In the genomic region with DNA sequence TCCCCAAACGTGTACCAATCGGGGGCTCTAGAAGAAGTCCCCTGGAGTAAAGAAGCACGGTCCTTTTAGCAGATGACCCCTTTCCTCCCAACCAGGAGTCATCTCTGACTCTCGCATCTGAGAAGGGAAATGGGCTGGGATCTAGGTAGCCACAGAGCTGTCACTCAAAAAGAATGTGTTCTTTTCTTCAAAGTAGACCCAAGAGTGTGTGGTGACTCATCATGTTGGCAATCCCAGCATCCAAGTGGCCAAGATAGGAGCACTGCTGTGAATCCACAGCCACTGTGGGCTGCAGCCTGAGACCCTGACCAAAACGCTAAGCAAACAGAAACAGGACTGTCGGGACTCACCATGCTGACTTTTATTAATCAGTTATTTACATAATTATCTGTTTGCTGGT, we compare ENCODE assay signal across 24 mouse cellular contexts. TPM values are rescaled to one million over a fixed set of nuclear protein-coding genes. Genes with fewer than 3 reads are reported as not detected.
DNase-seq lines count a peak whose midpoint lies in the region; ATAC-seq and TF ChIP-seq lines count a peak whose summit lies in the region.
"Had no signal": no experiment of that assay in that cellular context is flagged by ENCODE, and none has a peak within 500 bp of the region (broad histone marks: within the 10 kb centered on the region; RNA-seq: fewer than 3 reads in every experiment).

No protein-coding gene starts in this region.

- no peak overlapping the region for H3K4me2 ChIP-seq in hindbrain, embryonic 13.5 days
- H3K4me2 ChIP-seq: embryonic facial prominence, embryonic 12.5 days; forebrain, embryonic 15.5 days; hindbrain, embryonic 12.5 days; intestine, embryonic 15.5 days had no signal

- H3K4me3 ChIP-seq in layer of hippocampus, adult 2 months, result no peak overlapping the region
- no peak overlapping the region for H3K4me3 ChIP-seq in olfactory bulb, adult 2 months (ENCODE audit: insufficient read depth, low read depth, low read length)
- H3K4me3 ChIP-seq in hindbrain, embryonic 13.5 days, result no peak overlapping the region
- H3K4me3 ChIP-seq: embryonic facial prominence, embryonic 12.5 days; forebrain, embryonic 15.5 days; heart, embryonic 10.5 days; hindbrain, embryonic 12.5 days; intestine, embryonic 15.5 days had no signal

- no peaks in the 10 kb centered on the region for H3K27me3 ChIP-seq in hindbrain, embryonic 13.5 days
- H3K27me3 ChIP-seq: embryonic facial prominence, embryonic 12.5 days; forebrain, embryonic 15.5 days; hindbrain, embryonic 12.5 days; intestine, embryonic 15.5 days had no signal

- no peak for TF ChIP-seq CTCF in layer of hippocampus, adult 2 months (conservative IDR thresholded peaks at IDR 0.05)
- TF ChIP-seq CTCF in olfactory bulb, adult 2 months (IDR thresholded peaks at IDR 0.05; ENCODE audit: insufficient read depth, low read depth, low read length), result no peak

- 0 out of 2 replicates have a peak, but pooled peaks cover 2% of the 10 kb centered on the region for H3K36me3 ChIP-seq in hindbrain, embryonic 13.5 days
- H3K36me3 ChIP-seq: embryonic facial prominence, embryonic 12.5 days; forebrain, embryonic 15.5 days; G1E; heart, embryonic 10.5 days; hindbrain, embryonic 12.5 days; intestine, embryonic 15.5 days had no signal

- H3K4me1 ChIP-seq in olfactory bulb, adult 2 months (ENCODE audit: control insufficient read depth, insufficient read depth, low read length), result peaks cover 31% of the 10 kb centered on the region
- H3K4me1 ChIP-seq in hindbrain, embryonic 13.5 days (replicated peaks), result peaks cover 20% of the 10 kb centered on the region

- H3K9ac ChIP-seq in hindbrain, embryonic 13.5 days, result no peak overlapping the region
- H3K9ac ChIP-seq: embryonic facial prominence, embryonic 12.5 days; forebrain, embryonic 15.5 days; hindbrain, embryonic 12.5 days; intestine, embryonic 15.5 days had no signal

- no peaks in the 10 kb centered on the region for H3K9me3 ChIP-seq in hindbrain, embryonic 13.5 days
- H3K9me3 ChIP-seq: embryonic facial prominence, embryonic 12.5 days; forebrain, embryonic 15.5 days; G1E; heart, embryonic 10.5 days; hindbrain, embryonic 12.5 days; intestine, embryonic 15.5 days had no signal

- WGBS in olfactory bulb, adult 2 months, result 65% methylated on average over 6 of the region's 6 CpGs
- WGBS in hindbrain, embryonic 13.5 days, result 77% methylated on average over 6 of the region's 6 CpGs

- TF ChIP-seq POLR2A in olfactory bulb, adult 2 months (IDR thresholded peaks at IDR 0.05; ENCODE audit: insufficient read depth, low read depth, low read length), result no peak

- no peak for ATAC-seq in hindbrain, embryonic 13.5 days (ENCODE audit: low FRiP score)
- ATAC-seq: activated CD4-positive, CD25-positive, alpha-beta regulatory T cell, adult 4 months; CD4-positive, CD25-positive, alpha-beta regulatory T cell, adult 4 months; forebrain, embryonic 15.5 days; intestine, embryonic 15.5 days; Patski had no signal

- H3K27ac ChIP-seq in layer of hippocampus, adult 2 months, result peak overlapping the region; percentile 77
- H3K27ac ChIP-seq in olfactory bulb, adult 2 months (ENCODE audit: insufficient read depth, low read depth, low read length), result 0 out of 2 replicates have a peak overlapping the region, but pooled peaks have one; percentile 18
- no peak overlapping the region for H3K27ac ChIP-seq in hindbrain, embryonic 13.5 days
- H3K27ac ChIP-seq: embryonic facial prominence, embryonic 12.5 days; forebrain, embryonic 15.5 days; heart, embryonic 10.5 days; hindbrain, embryonic 12.5 days; intestine, embryonic 15.5 days had no signal

- no peak for DNase-seq in layer of hippocampus, adult 2 months (ENCODE audit: low spot score in 2 of 2)
- DNase-seq in layer of hippocampus, adult 8-10 months (ENCODE audit: low spot score in 2 of 2), result no peak
- peak; percentile 88 for DNase-seq in 3T3-L1 (ENCODE audit: low read depth, low spot score)
- DNase-seq in brain, adult 2 months (ENCODE audit: low read depth, low spot score), result peak; percentile 59
- DNase-seq in cerebellum, adult 8-10 months, result no peak
- DNase-seq: adrenal gland, postnatal 25 days; B cell, adult 2 months; cerebellum, adult 9-10 months; cerebellum, postnatal 25 days; gastrocnemius, postnatal 36 days; heart, adult 18-20 months; heart, postnatal 10 days; heart, postnatal 4 days had no signal

RNA-seq across cellular contexts. Expression of gene Reep1, which starts 37.6 kb away (rescaled TPM):
- total RNA-seq in layer of hippocampus, adult 2 months (2021), result 10 to 100 TPM; 69.1 to 71.2 TPM
- total RNA-seq in layer of hippocampus, adult 8-10 months (2022), result 10 to 100 TPM; 69.8 to 75.0 (median 72.7) TPM
- not detected in 2 replicates for polyA plus RNA-seq in olfactory bulb, adult 2 months (2012; ENCODE audit: insufficient read depth, insufficient read length, low replicate concordance, missing spikeins)
- 247 and 259 TPM in 2 replicates for polyA plus RNA-seq in hindbrain, embryonic 13.5 days (2015; fragmentation: Nextera tagmentation; extraction: Ambion mirVana)
- polyA plus RNA-seq: G1E had no signal

Comparison
In these comparisons a context has a peak if more than half of its experiments do, and no peak if none do; other contexts are left out.
1. DNase-seq: peak in 3T3-L1 (single experiment) and brain, adult 2 months (single experiment); none in layer of hippocampus, adult 2 months (0 of 2), layer of hippocampus, adult 8-10 months (0 of 2) and cerebellum, adult 8-10 months (single experiment).